Mouse (Mus musculus) brain, embryonic 14.5 days (tissue): ENCODE measurements at regions not wholly inside any gene's neighbourhood (a gene's known extent, or its start where the extent isn't known, plus 50 kb on each side); places are given as distances from the start of the nearest gene placed in this dataset.

Experiments
- CTCF ChIP-seq: fragments of 200-500 bp; IDR thresholded peaks from 2 replicates; pipeline ENCODE4 v1.5.1; 2012; ENCODE audit warnings: inconsistent platforms, mild to moderate bottlenecking, moderate library complexity, borderline replicate concordance; ENCODE audit not compliant: insufficient read depth, insufficient read length; ENCODE audit errors: extremely low read depth
- POLR2A ChIP-seq: fragments of 200-500 bp; IDR thresholded peaks from 2 replicates; pipeline ENCODE4 v1.6.1; 2012; ENCODE audit warnings: mild to moderate bottlenecking, inconsistent platforms, borderline replicate concordance; ENCODE audit not compliant: poor library complexity, insufficient read depth, insufficient read length, severe bottlenecking; ENCODE audit errors: extremely low read depth

DNA sequence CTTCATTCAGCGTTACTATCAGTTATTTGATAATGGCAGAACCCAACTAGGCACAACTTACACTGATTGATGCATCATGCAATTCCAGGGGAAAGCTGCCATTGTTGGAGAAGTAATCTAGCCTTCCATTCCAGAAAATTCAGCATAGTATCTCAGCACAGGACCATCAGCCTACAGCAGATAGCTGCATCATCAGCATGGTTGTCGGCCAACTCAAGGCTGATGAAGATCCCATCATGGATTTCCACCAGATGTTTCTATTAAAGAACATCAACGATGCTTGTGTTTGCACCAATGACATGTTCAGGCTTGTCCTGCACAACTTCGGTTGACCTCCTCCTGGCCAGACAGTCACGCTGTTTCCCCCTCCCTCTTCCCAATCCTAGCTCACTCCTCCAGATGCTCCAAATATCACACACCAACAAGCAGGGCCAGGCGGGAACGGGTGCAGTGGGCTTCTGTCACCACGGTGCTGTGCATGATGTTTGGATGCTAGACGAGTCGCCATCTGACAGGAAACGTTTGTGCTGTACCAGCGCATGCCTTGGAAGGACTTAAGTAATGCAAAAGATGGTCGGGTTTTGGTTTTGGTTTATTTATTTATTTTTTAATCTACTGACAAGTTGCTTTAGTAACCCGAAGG is 204.5 kb upstream of the Krr1 start:
- TF ChIP-seq CTCF (no peak), POLR2A (no peak)
